Mouse (Mus musculus): ENCODE results near the gene Rab43.

DNA sequence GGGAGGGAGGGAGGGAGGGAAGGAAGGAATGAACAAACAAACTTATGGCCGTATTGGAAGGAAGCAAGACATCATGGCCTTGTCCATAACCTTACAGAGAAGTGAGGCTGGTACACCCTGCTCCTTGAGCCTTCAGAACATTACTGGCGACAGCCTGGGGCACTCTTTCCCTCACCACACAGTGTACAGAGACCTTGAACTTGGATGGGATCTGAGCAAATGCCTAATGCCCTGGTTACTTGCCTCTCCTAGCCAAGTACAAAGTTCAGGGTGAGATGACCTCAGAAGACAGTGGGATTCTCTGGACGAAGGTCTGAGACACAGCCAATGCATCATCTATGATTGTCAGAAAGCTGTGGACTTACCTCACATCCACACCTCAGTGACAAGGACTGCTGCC is 52.1 kb downstream of the Rab43 start:
- TF ChIP-seq CTCF (IDR thresholded peaks at IDR 0.05; ENCODE audit: extremely low read depth, insufficient read length, insufficient replicate concordance, low read depth, low read length) (no peak), POLR2A (IDR thresholded peaks at IDR 0.05; ENCODE audit: low read depth, low read length) (no peak)

Measured in small intestine, adult 2 months (tissue).